Mouse (Mus musculus) gastrocnemius, adult 2 months (tissue): ENCODE data around the gene Fsd2. TPM values are rescaled to one million over a fixed set of nuclear protein-coding genes. Genes with fewer than 3 reads are reported as not detected.

ENCODE experiments used
- DNase-seq: peaks from one replicate; pipeline ENCODE4 v3.0.0; 2022
- H3K27ac ChIP-seq: fragments of 200-600 bp; 2 replicates; pipeline ENCODE4 v1.8.1; 2022; ENCODE audit warnings: mild to moderate bottlenecking
- H3K4me3 ChIP-seq: fragments of 200-600 bp; 2 replicates; pipeline ENCODE4 v1.8.1; 2022; ENCODE audit warnings: mild to moderate bottlenecking, moderate library complexity
- CTCF ChIP-seq: fragments of 200-600 bp; IDR thresholded peaks from 2 replicates; pipeline ENCODE4 v1.8.1; 2022; ENCODE audit warnings: antibody characterized with exemption, mild to moderate bottlenecking, moderate library complexity
- intact Hi-C: fragments of 180-260 bp; cut with DNase I; formaldehyde crosslinking; loops from one replicate; pipeline ENCODE4 v1.15.1; 2025
- total RNA-seq, 2 experiments: library from RNA; stranded (reverse); gene quantifications; 2 replicates each; pipeline ENCODE4 v1.2.3; 2021

Gene Fsd2
- total RNA-seq, 2 experiments from 2014 or later = 311 to 349 TPM

GRCm38 (mm10) chr7:81570271-81570670 lies 3.5 kb upstream of the Fsd2 start:
- intact Hi-C loops = loop anchor here (2.0 kb wide), 1 partner anchor 47 kb away; no protein-coding TSS in a partner anchor
- H3K4me3 ChIP-seq = no peak overlapping the region

GRCm38 (mm10) chr7:81569851-81570250 lies 3.1 kb upstream of the Fsd2 start:
- no peak overlapping the region for H3K4me3 ChIP-seq
- intact Hi-C loops = loop anchor here (2.0 kb wide), 1 partner anchor 47 kb away; no protein-coding TSS in a partner anchor
- TF ChIP-seq CTCF = no peak
- H3K27ac ChIP-seq = peak overlapping the region; percentile 99
- no peak for DNase-seq

More at GRCm38 (mm10) chr7:81570271-81570670, 3.5 kb upstream of the Fsd2 start:
- H3K27ac ChIP-seq = peak overlapping the region; percentile 99
- DNase-seq = no peak
- TF ChIP-seq CTCF = no peak

GRCm38 (mm10) chr7:81567396-81567795 lies 652 bp upstream of the Fsd2 start:
- Histone ChIP-seq H3K4me3 (peak overlapping the region; percentile 45), H3K27ac (peak overlapping the region; percentile 93)
- intact Hi-C loops = no loop called here
- no peak for TF ChIP-seq CTCF
- no peak for DNase-seq

- Histone ChIP-seq H3K4me3 (peak overlapping the region; percentile 73), H3K27ac (peak overlapping the region; percentile 93)
- DNase-seq = peak; percentile 53
- TF ChIP-seq CTCF = no peak
- intact Hi-C loops = no loop called here
These were observed 412 bp downstream of the Fsd2 start for GRCm38 (mm10) chr7:81566332-81566731.

- DNase-seq = peak; percentile 43
- peak overlapping the region; percentile 93 for H3K27ac ChIP-seq
- H3K4me3 ChIP-seq = peak overlapping the region; percentile 73
- intact Hi-C loops = no loop called here
- TF ChIP-seq CTCF = no peak
These were observed 1.2 kb downstream of the Fsd2 start for GRCm38 (mm10) chr7:81565381-81566055.

GRCm38 (mm10) chr7:81564766-81565165 lies 2.0 kb downstream of the Fsd2 start:
- Histone ChIP-seq H3K27ac (peak overlapping the region; percentile 93), H3K4me3 (peak overlapping the region; percentile 73)
- intact Hi-C loops = no loop called here
- no peak for DNase-seq
- no peak for TF ChIP-seq CTCF

GRCm38 (mm10) chr7:81563506-81564015 lies 3.2 kb downstream of the Fsd2 start:
- Histone ChIP-seq H3K27ac (peak overlapping the region; percentile 35), H3K4me3 (peak overlapping the region; percentile 73)
- intact Hi-C loops = no loop called here
- DNase-seq = no peak
- no peak for TF ChIP-seq CTCF

- intact Hi-C loops = no loop called here
- DNase-seq = no peak
- Histone ChIP-seq H3K27ac (no peak overlapping the region), H3K4me3 (peak overlapping the region; percentile 21; the same call in 1 of the 2 replicates)
- no peak for TF ChIP-seq CTCF
These were observed 5.5 kb downstream of the Fsd2 start for GRCm38 (mm10) chr7:81561211-81561610.

- no peak for TF ChIP-seq CTCF
- DNase-seq = no peak
- Histone ChIP-seq H3K27ac (no peak overlapping the region), H3K4me3 (no peak overlapping the region)
- intact Hi-C loops = no loop called here
These were observed 6.4 kb downstream of the Fsd2 start for GRCm38 (mm10) chr7:81560101-81561049.

GRCm38 (mm10) chr7:81559231-81559980 lies 7.3 kb downstream of the Fsd2 start:
- intact Hi-C loops = no loop called here
- DNase-seq = no peak
- TF ChIP-seq CTCF = no peak

GRCm38 (mm10) chr7:81557985-81558360 lies 8.8 kb downstream of the Fsd2 start:
- Histone ChIP-seq H3K4me3 (no peak overlapping the region), H3K27ac (no peak overlapping the region)
- no peak for DNase-seq
- intact Hi-C loops = no loop called here
- TF ChIP-seq CTCF = no peak

More at GRCm38 (mm10) chr7:81559231-81559980, 7.3 kb downstream of the Fsd2 start:
- Histone ChIP-seq H3K27ac (no peak overlapping the region), H3K4me3 (no peak overlapping the region)
